Mouse (Mus musculus) limb, embryonic 14.5 days (tissue): ENCODE data around the gene Rbms3. TPM values are rescaled to one million over a fixed set of nuclear protein-coding genes. Genes with fewer than 3 reads are reported as not detected.

Experiments
- ATAC-seq: fragments of 200-750 bp; cut with Nextera tagmentation; 2 replicates; pipeline ENCODE4 v1.8.0; 2017; ENCODE audit warnings: low read depth, moderate number of reproducible peaks, moderate TSS enrichment; ENCODE audit not compliant: low FRiP score
- DNase-seq: peaks from one replicate; pipeline ENCODE4 v3.0.0-alpha.2; 2015; ENCODE audit warnings: low spot score
- H3K27ac ChIP-seq: fragments of 300-500 bp; sonication (generic); replicated peaks from 2 replicates; pipeline ENCODE4 v1.5.1; 2014; ENCODE audit warnings: low read depth, mild to moderate bottlenecking, low read length, moderate library complexity, mixed read lengths
- H3K27me3 ChIP-seq: fragments of 300-500 bp; sonication (generic); 2 replicates; pipeline ENCODE4 v1.6.1; 2014; ENCODE audit warnings: low read length, mixed read lengths; ENCODE audit not compliant: control insufficient read depth, insufficient read depth
- H3K36me3 ChIP-seq: fragments of 300-500 bp; sonication (generic); 2 replicates; pipeline ENCODE4 v1.6.1; 2014; ENCODE audit warnings: mild to moderate bottlenecking, low read length, moderate library complexity, mixed read lengths; ENCODE audit not compliant: control insufficient read depth, insufficient read depth
- H3K4me1 ChIP-seq: fragments of 300-500 bp; sonication (generic); 2 replicates; pipeline ENCODE4 v1.6.1; 2014; ENCODE audit warnings: antibody characterized with exemption, low read length, mixed read lengths; ENCODE audit not compliant: control insufficient read depth, insufficient read depth
- H3K4me2 ChIP-seq: fragments of 300-500 bp; sonication (generic); replicated peaks from 2 replicates; pipeline ENCODE4 v1.6.1; 2014; ENCODE audit warnings: low read depth, mild to moderate bottlenecking, low read length, moderate library complexity; ENCODE audit not compliant: severe bottlenecking
- H3K4me3 ChIP-seq: fragments of 300-500 bp; sonication (generic); replicated peaks from 2 replicates; pipeline ENCODE4 v1.5.1; 2014; ENCODE audit warnings: low read length
- H3K9ac ChIP-seq: fragments of 300-500 bp; sonication (generic); 2 replicates; pipeline ENCODE4 v1.6.1; 2014; ENCODE audit warnings: mild to moderate bottlenecking, low read depth, low read length, moderate library complexity; ENCODE audit not compliant: severe bottlenecking
- H3K9me3 ChIP-seq: fragments of 300-500 bp; sonication (generic); 2 replicates; pipeline ENCODE4 v1.6.1; 2016; ENCODE audit warnings: low read length; ENCODE audit not compliant: control insufficient read depth
- POLR2A ChIP-seq: fragments of 200-500 bp; IDR thresholded peaks from 2 replicates; pipeline ENCODE4 v1.8.0; 2012; ENCODE audit warnings: inconsistent platforms, mild to moderate bottlenecking, moderate library complexity, borderline replicate concordance; ENCODE audit not compliant: insufficient read depth, insufficient read length; ENCODE audit errors: extremely low read depth
- WGBS: fragments of 180-500 bp; shearing (Covaris S2); extraction: QIAGEN DNeasy Blood & Tissue Kit; methylation state at CpG from one replicate; pipeline ENCODE4 v1.1.7; 2014; 5-methylcytosine and 5-hydroxymethylcytosine counted together
- polyA plus RNA-seq, 2 experiments: library from polyadenylated mRNA; depleted of rRNA in 1 of 2; stranded (reverse) in 1 of 2; unstranded in 1 of 2; fragments of >200 nt; fragmentation: Nextera tagmentation in 1 of 2; extraction: Ambion mirVana in 1 of 2; gene quantifications; 2 replicates each; pipeline versions ENCODE4 v1.2.1 to v1.2.3; 2012 to 2014

Rbms3 gene
- polyA plus RNA-seq, 2 experiments: 42.1 to 94.5 TPM

DNA sequence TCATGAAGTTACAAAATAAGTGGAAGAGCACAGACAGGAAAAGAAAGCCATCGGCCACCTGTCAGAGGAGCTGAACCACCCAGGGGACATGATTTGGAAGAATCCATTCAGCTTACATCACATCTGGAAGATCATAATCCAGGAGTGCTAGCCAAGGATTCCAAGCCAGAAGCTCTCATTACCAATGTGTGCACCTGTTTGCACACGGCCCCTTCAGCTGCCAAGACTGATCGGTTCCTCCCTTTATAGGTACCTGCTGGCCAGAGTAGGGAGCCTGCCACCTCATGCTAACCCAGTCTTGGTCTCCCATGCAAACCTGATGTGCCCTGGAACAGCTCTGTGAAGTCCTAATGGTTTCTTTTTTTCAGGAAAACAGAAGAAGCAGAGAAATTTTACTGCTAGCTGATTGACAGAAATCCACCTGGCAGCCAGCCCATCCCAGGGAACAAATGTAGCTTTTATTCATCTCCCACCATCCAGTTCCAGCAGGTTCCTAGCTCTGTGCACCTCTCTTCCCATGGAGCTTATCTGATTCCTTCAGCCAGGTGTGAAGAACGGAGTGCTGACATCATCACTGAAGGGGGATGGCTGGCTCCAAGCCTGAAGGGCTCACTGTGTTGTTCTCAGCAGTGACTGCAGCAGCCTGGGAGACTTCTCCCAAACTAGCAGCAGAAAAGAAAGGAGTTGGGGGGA is 11.5 kb upstream of the Rbms3 start:
- Histone ChIP-seq H3K4me3 (no peak overlapping the region), H3K27ac (no peak overlapping the region), H3K36me3 (no peaks in the 10 kb centered on the region), H3K9me3 (no peaks in the 10 kb centered on the region), H3K9ac (no peak overlapping the region), H3K4me2 (no peak overlapping the region), H3K4me1 (peaks cover 10% of the 10 kb centered on the region; the same call in 1 of the 2 replicates), H3K27me3 (no peaks in the 10 kb centered on the region)
- ATAC-seq: peak; percentile 76
- DNase-seq: peak; percentile 58
- 45% methylated on average over 4 of the region's 4 CpGs for WGBS
- no peak for TF ChIP-seq POLR2A

- Histone ChIP-seq H3K27me3 (no peaks in the 10 kb centered on the region), H3K4me3 (no peak overlapping the region), H3K9ac (no peak overlapping the region), H3K9me3 (no peaks in the 10 kb centered on the region), H3K36me3 (no peaks in the 10 kb centered on the region), H3K4me1 (peaks cover 10% of the 10 kb centered on the region; the same call in 1 of the 2 replicates), H3K27ac (no peak overlapping the region), H3K4me2 (no peak overlapping the region)
- DNase-seq (peak; percentile 80), ATAC-seq (peak; percentile 85)
- 50% methylated on average over 5 of the region's 5 CpGs for WGBS
- TF ChIP-seq POLR2A: no peak
Observed at GRCm38 (mm10) chr9:117638623-117639185, 9.0 kb upstream of the Rbms3 start.

GRCm38 (mm10) chr9:117636492-117636891 is 6.8 kb upstream of the Rbms3 start:
- no peak for DNase-seq
- ATAC-seq: no peak
- Histone ChIP-seq H3K4me2 (no peak overlapping the region), H3K27me3 (no peaks in the 10 kb centered on the region), H3K9me3 (no peaks in the 10 kb centered on the region), H3K27ac (no peak overlapping the region), H3K4me3 (no peak overlapping the region), H3K4me1 (peaks cover 10% of the 10 kb centered on the region; the same call in 1 of the 2 replicates), H3K9ac (no peak overlapping the region), H3K36me3 (no peaks in the 10 kb centered on the region)
- no peak for TF ChIP-seq POLR2A
- 64% methylated on average over 8 of the region's 8 CpGs for WGBS

DNA sequence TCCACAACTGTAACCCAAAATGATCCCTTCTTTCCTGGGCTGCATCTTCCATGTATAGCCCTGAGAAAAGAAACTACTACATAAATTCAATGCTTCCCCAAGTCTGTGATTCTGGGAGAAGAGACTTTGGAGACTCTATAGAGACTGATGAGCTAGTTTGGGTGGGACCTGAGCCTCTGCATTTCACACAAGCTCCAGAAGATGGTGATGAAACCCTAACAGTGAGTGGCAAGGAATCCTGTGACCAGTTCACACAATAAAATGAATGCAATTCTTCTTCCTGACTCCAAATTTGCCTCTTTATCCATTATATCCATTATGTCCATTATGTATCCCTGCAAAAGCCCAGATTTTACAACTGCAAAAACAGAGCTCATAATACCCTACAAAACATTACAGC is 2.5 kb downstream of the Rbms3 start:
- Histone ChIP-seq H3K4me1 (no peaks in the 10 kb centered on the region), H3K27me3 (no peaks in the 10 kb centered on the region), H3K4me3 (no peak overlapping the region), H3K9ac (no peak overlapping the region), H3K36me3 (no peaks in the 10 kb centered on the region), H3K4me2 (no peak overlapping the region), H3K9me3 (no peaks in the 10 kb centered on the region), H3K27ac (no peak overlapping the region)
- no peak for TF ChIP-seq POLR2A
- ATAC-seq: no peak
- DNase-seq: no peak

- TF ChIP-seq POLR2A: no peak
- H3K27ac ChIP-seq: no peak overlapping the region
- no peak overlapping the region for H3K4me3 ChIP-seq
- H3K4me2 ChIP-seq: no peak overlapping the region
- no peaks in the 10 kb centered on the region for H3K36me3 ChIP-seq
- DNase-seq (no peak), ATAC-seq (no peak)
- no peaks in the 10 kb centered on the region for H3K9me3 ChIP-seq
- WGBS: 80% methylated on average over 5 of the region's 5 CpGs
- no peaks in the 10 kb centered on the region for H3K27me3 ChIP-seq
- H3K4me1 ChIP-seq: no peaks in the 10 kb centered on the region
- H3K9ac ChIP-seq: no peak overlapping the region
Observed at GRCm38 (mm10) chr9:117600781-117601180, 28.9 kb downstream of the Rbms3 start.
